Mouse (Mus musculus) forebrain, embryonic 16.5 days (tissue): ENCODE results near the gene Gnas. TPM values are rescaled to one million over a fixed set of nuclear protein-coding genes. Genes with fewer than 3 reads are reported as not detected.
A peak's percentile ranks its signal among the peaks of the same experiment; 100 is the strongest.

Source experiments
- ATAC-seq: fragments of 200-750 bp; cut with Nextera tagmentation; 2 replicates; pipeline ENCODE4 v1.8.0; 2017; ENCODE audit warnings: mild to moderate bottlenecking, moderate library complexity
- H3K27ac ChIP-seq: fragments of 300-500 bp; sonication (generic); 2 replicates; pipeline ENCODE4 v1.5.1; 2014; ENCODE audit warnings: low read length, control low read depth
- H3K27me3 ChIP-seq: fragments of 300-500 bp; sonication (generic); replicated peaks from 2 replicates; pipeline ENCODE4 v1.6.1; 2014; ENCODE audit warnings: low read length; ENCODE audit not compliant: control insufficient read depth, insufficient read depth
- H3K36me3 ChIP-seq: fragments of 300-500 bp; sonication (generic); 2 replicates; pipeline ENCODE4 v1.6.1; 2014; ENCODE audit not compliant: control insufficient read depth, insufficient read depth
- H3K4me1 ChIP-seq: fragments of 300-500 bp; sonication (generic); replicated peaks from 2 replicates; pipeline ENCODE4 v1.6.1; 2014; ENCODE audit warnings: low read length; ENCODE audit not compliant: control insufficient read depth, insufficient read depth
- H3K4me2 ChIP-seq: fragments of 300-500 bp; sonication (generic); 2 replicates; pipeline ENCODE4 v1.6.1; 2014; ENCODE audit warnings: mild to moderate bottlenecking, low read length, control low read depth
- H3K4me3 ChIP-seq: fragments of 300-500 bp; sonication (generic); replicated peaks from 2 replicates; pipeline ENCODE4 v1.5.1; 2014; ENCODE audit warnings: mild to moderate bottlenecking, low read length, control low read depth
- H3K9ac ChIP-seq: fragments of 300-500 bp; sonication (generic); replicated peaks from 2 replicates; pipeline ENCODE4 v1.6.1; 2014; ENCODE audit warnings: low read depth, low read length, control low read depth
- H3K9me3 ChIP-seq: fragments of 300-500 bp; sonication (generic); 2 replicates; pipeline ENCODE4 v1.6.1; 2016; ENCODE audit warnings: low read length; ENCODE audit not compliant: control insufficient read depth
- WGBS: fragments of 180-500 bp; shearing (Covaris S2); extraction: QIAGEN DNeasy Blood & Tissue Kit; methylation state at CpG from one replicate; pipeline ENCODE4 v1.1.7; 2014; 5-methylcytosine and 5-hydroxymethylcytosine counted together
- polyA plus RNA-seq: library from polyadenylated mRNA; unstranded; fragments of >200 nt; fragmentation: Nextera tagmentation; extraction: Ambion mirVana; gene quantifications from 2 replicates; pipeline ENCODE4 v1.2.1, GENCODE M21; 2015

Gnas gene
- polyA plus RNA-seq, 1 experiment from 2014 or later: 1,187 TPM

DNA sequence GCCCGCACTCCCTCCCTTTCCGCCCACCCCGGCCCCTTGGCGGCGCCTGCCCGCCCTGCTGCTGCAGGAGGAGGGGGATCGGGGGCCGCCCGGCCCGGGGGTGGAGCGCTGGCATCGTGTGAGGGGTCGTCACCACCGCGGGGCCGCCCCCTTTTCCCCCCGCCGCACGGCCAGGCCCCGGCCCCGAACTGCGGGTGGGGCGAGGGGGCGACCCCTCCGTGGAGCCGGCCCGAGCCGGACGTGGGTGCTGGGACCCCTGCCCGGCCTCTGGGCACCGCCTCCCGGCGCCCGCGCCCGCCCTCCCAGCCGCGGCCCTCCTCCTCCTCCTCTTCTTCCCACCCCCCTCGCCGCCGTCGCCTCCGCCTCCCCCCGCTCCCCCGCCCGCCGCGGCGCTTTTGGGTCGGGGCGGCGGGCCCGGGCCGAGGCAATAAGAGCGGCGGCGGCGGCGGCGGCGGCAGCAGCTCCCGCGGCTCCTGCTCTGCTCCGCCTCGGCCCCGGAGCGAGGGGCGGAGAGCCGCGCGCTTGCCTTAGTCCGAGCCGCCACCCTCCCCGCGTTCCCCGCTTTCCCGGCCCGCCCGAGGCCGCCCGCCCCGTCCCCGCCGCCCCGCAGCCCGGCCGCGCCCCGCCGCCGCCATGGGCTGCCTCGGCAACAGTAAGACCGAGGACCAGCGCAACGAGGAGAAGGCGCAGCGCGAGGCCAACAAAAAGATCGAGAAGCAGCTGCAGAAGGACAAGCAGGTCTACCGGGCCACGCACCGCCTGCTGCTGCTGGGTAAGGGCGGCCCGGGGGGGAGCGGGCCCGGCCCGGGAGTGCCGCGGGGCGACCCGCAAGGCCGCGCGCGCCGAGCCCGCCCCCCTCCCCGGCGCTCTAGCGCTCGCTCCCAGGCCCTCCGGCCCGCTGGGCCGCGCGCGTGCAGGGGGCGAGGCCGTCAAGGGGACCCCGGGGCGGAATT lies 45.8 kb downstream of the Gnas start:
- Histone ChIP-seq H3K27ac (peak overlapping the region; percentile 98), H3K4me3 (peak overlapping the region; percentile 93), H3K9ac (peak overlapping the region; percentile 85), H3K4me2 (peak overlapping the region; percentile 49), H3K27me3 (no peaks in the 10 kb centered on the region), H3K4me1 (peaks cover 41% of the 10 kb centered on the region), H3K36me3 (no peaks in the 10 kb centered on the region), H3K9me3 (no peaks in the 10 kb centered on the region)
- peak; percentile 74 for ATAC-seq
- under 1% methylated on average over 54 of the region's 131 CpGs for WGBS

- Histone ChIP-seq H3K27ac (peak overlapping the region; percentile 98), H3K4me3 (peak overlapping the region; percentile 93), H3K27me3 (no peaks in the 10 kb centered on the region), H3K9me3 (no peaks in the 10 kb centered on the region), H3K36me3 (no peaks in the 10 kb centered on the region), H3K4me2 (peak overlapping the region; percentile 49), H3K4me1 (peaks cover 45% of the 10 kb centered on the region), H3K9ac (peak overlapping the region; percentile 85)
- peak; percentile 34 for ATAC-seq
- WGBS: under 1% methylated on average over 35 of the region's 48 CpGs
Observed at GRCm38 (mm10) chr2:174330616-174331191, 46.6 kb downstream of the Gnas start.

DNA sequence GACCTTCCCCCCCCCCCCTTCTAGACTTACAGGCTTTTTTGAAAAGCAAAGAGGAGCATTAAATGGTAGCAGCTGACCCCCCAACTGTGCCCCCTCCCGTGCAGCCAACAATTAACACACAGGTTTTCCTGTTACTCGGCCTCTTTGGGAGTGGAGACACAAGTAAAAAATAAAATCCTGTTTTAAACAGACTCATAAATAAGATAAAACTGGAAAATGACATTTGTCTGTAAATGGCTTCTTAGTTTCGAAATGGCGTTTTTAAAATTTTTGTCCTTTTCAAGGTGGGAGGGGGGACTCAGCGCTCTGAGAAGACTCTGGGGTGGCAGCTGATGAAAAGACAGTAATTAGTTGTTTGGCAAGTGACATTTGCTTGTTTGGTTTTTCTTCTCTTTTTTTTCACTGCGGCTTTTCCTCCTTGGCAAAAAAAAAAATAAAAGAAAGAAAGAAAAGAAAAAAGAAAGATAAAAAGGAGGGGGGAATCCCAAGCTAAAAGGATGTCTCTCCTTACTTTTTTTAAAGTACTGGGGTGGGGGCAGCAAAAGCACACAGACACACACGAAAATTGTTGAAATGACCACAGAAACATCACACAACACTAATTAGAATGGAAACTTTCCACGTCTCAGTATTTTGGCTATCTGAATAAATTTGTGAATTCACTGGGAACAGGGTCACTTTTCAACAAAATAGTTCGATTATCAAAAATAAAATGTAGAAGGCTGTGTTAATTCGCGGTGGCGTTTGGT lies 47.3 kb downstream of the Gnas start:
- H3K27ac ChIP-seq: no peak overlapping the region
- peaks cover 48% of the 10 kb centered on the region for H3K4me1 ChIP-seq
- WGBS: 11% methylated on average over 12 of the region's 12 CpGs
- H3K4me2 ChIP-seq: peak overlapping the region; percentile 49
- peak overlapping the region; percentile 85 for H3K9ac ChIP-seq
- no peak for ATAC-seq
- peak overlapping the region; percentile 93 for H3K4me3 ChIP-seq
- no peaks in the 10 kb centered on the region for H3K9me3 ChIP-seq
- H3K36me3 ChIP-seq: no peaks in the 10 kb centered on the region
- H3K27me3 ChIP-seq: no peaks in the 10 kb centered on the region

- no peak overlapping the region for H3K9ac ChIP-seq
- peaks cover 54% of the 10 kb centered on the region for H3K4me1 ChIP-seq
- ATAC-seq: no peak
- H3K4me2 ChIP-seq: peak overlapping the region; percentile 8; the same call in 1 of the 2 replicates
- no peaks in the 10 kb centered on the region for H3K9me3 ChIP-seq
- H3K27ac ChIP-seq: no peak overlapping the region
- WGBS: 45% methylated on average over 7 of the region's 7 CpGs
- no peak overlapping the region for H3K4me3 ChIP-seq
- H3K36me3 ChIP-seq: no peaks in the 10 kb centered on the region
- no peaks in the 10 kb centered on the region for H3K27me3 ChIP-seq
Observed at GRCm38 (mm10) chr2:174333239-174333890, 49.2 kb downstream of the Gnas start.

DNA sequence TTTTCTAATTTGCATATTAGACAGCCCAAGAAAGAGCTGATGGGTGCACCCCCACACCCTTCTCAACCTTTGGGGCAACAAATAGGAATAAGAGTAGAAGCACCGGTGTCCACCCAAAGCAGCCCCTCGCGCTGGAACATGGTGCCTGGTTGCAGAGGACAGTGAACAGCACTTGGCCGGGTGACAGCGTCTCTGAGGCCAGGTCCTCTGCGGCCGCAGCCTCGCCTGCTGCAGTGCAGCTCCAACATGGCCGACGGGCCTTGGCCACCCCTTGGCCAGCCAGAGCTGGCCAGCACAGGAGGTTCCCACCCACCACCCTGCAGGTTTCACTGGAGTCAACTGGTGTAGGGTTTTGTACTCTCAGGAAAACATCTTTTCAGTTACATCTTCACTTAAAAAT lies 50.3 kb downstream of the Gnas start:
- H3K4me2 ChIP-seq: no peak overlapping the region
- no peak overlapping the region for H3K27ac ChIP-seq
- H3K9me3 ChIP-seq: no peaks in the 10 kb centered on the region
- H3K36me3 ChIP-seq: no peaks in the 10 kb centered on the region
- no peak overlapping the region for H3K9ac ChIP-seq
- 73% methylated on average over 10 of the region's 10 CpGs for WGBS
- no peak for ATAC-seq
- peaks cover 51% of the 10 kb centered on the region for H3K4me1 ChIP-seq
- H3K4me3 ChIP-seq: no peak overlapping the region
- H3K27me3 ChIP-seq: no peaks in the 10 kb centered on the region

GRCm38 (mm10) chr2:174337275-174337674 lies 53.2 kb downstream of the Gnas start:
- H3K4me1 ChIP-seq: peaks cover 45% of the 10 kb centered on the region
- H3K4me3 ChIP-seq: no peak overlapping the region
- H3K27me3 ChIP-seq: no peaks in the 10 kb centered on the region
- no peaks in the 10 kb centered on the region for H3K9me3 ChIP-seq
- H3K4me2 ChIP-seq: no peak overlapping the region
- H3K9ac ChIP-seq: no peak overlapping the region
- H3K36me3 ChIP-seq: no peaks in the 10 kb centered on the region
- no peak for ATAC-seq
- 87% methylated on average over 13 of the region's 13 CpGs for WGBS
- H3K27ac ChIP-seq: no peak overlapping the region

- Histone ChIP-seq H3K36me3 (no peaks in the 10 kb centered on the region), H3K9me3 (no peaks in the 10 kb centered on the region), H3K27me3 (no peaks in the 10 kb centered on the region), H3K4me1 (peaks cover 45% of the 10 kb centered on the region), H3K9ac (no peak overlapping the region), H3K4me3 (no peak overlapping the region), H3K4me2 (no peak overlapping the region), H3K27ac (no peak overlapping the region)
- ATAC-seq: no peak
- 100% methylated on average over 1 of the region's 1 CpGs for WGBS
Observed at GRCm38 (mm10) chr2:174339701-174340100, 55.6 kb downstream of the Gnas start.

DNA sequence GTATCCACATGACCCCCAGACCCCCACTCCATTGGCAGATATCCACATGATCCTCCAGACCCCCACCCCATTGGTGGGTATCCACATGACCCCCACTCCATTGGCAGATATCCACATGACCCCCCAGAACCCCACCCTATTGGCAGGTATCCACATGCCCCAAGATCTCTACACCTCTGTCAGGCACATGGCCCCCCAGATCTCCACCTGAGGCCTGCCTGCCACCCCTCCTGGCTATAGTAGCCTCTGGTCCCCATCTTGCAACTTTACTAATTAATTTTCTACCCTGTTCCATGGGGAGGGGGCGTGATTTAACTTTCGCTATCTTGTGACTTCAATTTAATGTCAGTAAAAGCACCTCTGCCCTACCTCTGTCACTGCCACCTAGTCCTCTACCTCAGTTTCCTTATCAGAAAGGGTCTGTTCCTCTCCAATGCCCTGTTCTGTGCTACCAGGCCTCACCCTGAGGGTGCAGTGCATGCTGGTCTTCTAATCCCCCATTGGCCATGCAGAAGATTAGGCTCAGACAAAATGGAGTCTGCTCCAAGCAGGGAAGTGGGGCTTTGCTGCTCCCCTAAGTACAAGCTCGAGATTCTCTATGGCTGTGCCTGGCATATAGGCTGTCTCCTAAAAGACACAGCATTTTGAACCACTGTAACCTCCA lies 56.2 kb downstream of the Gnas start:
- Histone ChIP-seq H3K4me3 (no peak overlapping the region), H3K9me3 (no peaks in the 10 kb centered on the region), H3K9ac (no peak overlapping the region), H3K27ac (no peak overlapping the region), H3K4me2 (no peak overlapping the region), H3K4me1 (peaks cover 46% of the 10 kb centered on the region), H3K36me3 (peaks cover 6% of the 10 kb centered on the region), H3K27me3 (no peaks in the 10 kb centered on the region)
- 93% methylated on average over 3 of the region's 3 CpGs for WGBS
- ATAC-seq: no peak
